Mouse (Mus musculus): ENCODE results near the gene Il6st.

DNA sequence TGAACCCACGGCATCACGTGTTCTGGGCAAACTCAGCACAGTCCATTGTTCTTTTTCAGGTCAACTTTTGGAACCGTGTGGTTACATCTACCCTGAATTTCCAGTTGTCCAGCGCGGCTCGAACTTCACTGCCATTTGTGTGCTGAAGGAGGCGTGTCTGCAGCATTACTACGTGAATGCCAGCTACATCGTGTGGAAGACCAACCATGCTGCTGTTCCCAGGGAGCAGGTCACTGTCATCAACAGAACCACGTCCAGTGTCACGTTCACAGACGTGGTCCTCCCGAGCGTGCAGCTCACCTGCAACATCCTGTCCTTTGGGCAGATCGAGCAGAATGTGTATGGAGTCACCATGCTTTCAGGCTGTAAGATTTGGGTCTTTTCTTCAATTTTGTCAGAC is 16.1 kb downstream of the Il6st start:
- no peak for TF ChIP-seq CTCF (IDR thresholded peaks at IDR 0.05; ENCODE audit: insufficient read depth, low read depth, low read length)
- TF ChIP-seq POLR2A (IDR thresholded peaks at IDR 0.05; ENCODE audit: insufficient read depth, low read depth, low read length), result no peak
